Mouse (Mus musculus) brain, embryonic 14.5 days (tissue): ENCODE measurements around the gene Ly86.

ENCODE experiments used
- CTCF ChIP-seq: fragments of 200-500 bp; IDR thresholded peaks from 2 replicates; pipeline ENCODE4 v1.5.1; 2012; ENCODE audit warnings: inconsistent platforms, mild to moderate bottlenecking, moderate library complexity, borderline replicate concordance; ENCODE audit not compliant: insufficient read depth, insufficient read length; ENCODE audit errors: extremely low read depth
- POLR2A ChIP-seq: fragments of 200-500 bp; IDR thresholded peaks from 2 replicates; pipeline ENCODE4 v1.6.1; 2012; ENCODE audit warnings: mild to moderate bottlenecking, inconsistent platforms, borderline replicate concordance; ENCODE audit not compliant: poor library complexity, insufficient read depth, insufficient read length, severe bottlenecking; ENCODE audit errors: extremely low read depth

GRCm38 (mm10) chr13:37312951-37313350 lies 32.1 kb upstream of the Ly86 start:
- TF ChIP-seq CTCF (no peak), POLR2A (no peak)
